Mouse (Mus musculus) fibroblast of lung, adult 2 months (primary cell): ENCODE results near the gene C1qtnf2.

Experiments
- DNase-seq: peaks from one replicate; pipeline ENCODE4 v3.0.0-alpha.2; 2011; ENCODE audit warnings: low read depth

Gene C1qtnf2

DNA sequence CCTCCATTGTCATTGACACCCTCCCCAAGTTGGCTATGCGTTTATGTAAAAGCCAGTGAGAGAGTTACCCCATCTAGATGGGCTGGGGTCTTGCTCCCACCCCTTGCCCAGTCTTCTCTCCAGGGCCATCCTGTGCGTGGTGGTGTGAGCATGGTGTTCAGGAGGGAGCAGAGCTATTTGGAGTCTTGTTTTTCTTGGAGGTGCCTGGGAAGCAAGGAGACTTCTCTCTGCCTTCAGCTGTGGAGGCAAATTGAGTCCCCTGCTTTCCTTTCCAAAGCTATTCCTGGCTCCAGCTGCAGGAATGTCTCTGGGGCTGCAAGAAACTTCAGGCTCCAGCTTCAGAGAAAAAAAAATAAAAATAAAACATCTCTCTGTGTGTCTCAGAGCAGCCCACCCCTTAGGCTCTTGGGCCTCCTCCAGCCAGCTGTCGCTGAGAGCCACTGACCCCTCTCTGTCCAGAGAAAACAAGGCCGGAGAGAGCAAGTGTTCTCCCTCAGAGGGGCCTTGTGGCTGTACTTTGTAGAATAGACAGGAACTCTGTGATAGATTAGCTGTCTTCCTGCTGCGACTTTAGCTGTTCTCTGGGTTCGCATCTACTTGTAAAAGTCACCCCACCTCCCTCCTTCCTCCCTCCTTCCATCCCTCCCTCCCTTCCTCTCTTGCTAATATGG is 9.2 kb downstream of the C1qtnf2 start:
- DNase-seq = no peak

DNA sequence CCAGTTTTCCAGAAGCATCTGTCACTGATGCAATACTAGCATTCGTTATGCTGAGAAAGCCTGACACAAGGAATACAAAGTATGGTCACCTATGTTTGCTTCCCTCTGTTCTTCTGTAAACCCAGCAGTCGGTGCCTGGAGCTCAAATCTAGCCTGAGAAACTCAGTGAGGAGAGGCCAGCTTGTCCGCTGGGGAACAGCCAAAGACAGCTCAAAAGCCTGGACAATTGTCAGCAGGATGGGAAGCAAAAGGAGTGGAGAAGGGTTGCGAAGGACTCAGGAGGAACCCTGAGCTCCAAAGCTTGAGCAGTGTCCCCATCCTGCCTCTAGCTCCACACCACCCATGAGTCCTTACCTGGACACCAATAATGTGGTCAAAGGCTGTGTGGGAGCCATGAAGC is 10.0 kb downstream of the C1qtnf2 start:
- DNase-seq = no peak

DNA sequence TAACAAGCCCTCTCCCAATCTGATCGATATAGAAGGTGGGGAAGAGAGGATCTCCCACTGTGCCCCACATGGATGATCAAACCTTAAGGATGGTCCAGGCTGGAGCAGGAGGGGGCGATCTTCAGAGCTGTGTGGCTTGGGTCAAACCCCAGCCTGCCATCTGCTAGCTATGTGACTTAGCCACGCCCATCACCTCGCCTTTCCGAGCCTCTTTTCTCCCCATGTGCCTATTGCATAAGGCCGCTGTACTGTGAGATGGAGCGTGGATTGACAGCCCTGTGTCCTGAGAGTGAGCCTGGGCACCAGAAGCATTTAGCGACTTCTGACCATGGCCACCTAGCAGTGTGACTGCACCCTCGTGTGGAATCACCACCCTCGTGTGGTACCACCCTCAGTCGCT is 10.6 kb downstream of the C1qtnf2 start:
- DNase-seq = no peak

DNA sequence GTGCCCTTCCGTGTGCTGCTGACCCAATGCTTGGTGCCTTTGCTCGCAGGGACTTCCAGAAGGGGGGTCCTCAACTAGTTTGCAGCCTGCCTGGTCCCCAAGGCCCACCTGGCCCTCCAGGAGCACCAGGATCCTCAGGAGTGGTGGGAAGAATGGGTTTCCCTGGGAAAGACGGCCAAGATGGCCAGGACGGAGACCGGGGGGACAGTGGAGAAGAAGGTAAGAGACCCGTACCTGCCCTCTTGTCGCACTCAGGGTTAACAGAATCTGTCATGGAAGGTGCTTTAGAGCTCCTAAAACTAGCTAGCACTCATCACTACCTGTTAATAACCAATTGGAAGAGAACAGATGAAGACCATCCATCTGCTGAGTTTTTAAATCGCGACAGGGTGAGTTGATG is 11.8 kb downstream of the C1qtnf2 start:
- DNase-seq = no peak

DNA sequence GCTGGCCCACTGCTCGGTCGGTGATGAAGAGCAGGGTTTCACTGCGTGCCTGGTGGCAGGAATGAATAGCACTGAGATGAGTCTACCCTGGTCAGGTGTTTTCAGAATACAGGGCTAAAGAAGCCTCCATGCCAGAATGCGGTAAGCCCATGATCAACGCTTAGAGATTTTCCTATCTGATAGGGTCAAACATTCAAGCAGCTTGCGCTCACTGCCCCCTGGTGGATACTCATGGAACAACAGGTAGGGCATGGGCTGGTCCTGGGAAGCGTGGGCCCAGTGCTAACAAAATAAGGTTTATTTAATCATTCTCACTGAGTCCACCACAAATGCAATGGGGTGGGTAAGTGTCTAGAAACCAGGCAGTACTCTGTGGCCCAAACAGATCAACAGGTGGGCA is 18.6 kb downstream of the C1qtnf2 start:
- DNase-seq = no peak

DNA sequence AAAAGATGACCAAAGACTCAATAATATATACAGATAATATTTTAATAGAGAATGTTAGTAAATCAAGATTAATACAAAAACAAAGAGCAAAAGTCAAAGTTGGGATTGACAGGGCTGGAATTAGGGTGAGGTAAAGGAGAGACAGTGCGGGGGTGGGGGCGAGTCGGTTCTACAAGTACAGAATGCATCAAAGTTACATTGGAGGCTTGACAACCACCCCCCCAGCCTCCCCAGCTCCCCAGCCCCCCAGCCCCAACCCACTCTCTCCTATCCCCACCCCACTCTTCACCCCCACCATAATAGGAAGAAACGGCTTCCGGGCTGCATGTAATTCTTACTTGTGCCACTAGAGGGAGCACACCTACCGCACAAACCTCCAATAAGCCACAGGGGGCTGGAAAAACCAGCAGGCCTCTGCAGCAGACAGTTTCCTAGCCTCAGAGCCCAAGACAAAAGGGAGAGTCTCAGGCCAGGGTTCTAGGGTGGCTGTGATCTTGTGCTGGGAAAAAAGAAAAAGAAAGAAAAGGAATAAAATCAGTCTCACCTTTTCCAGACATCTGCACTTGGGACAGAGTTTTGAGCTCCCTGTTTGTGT is 19.8 kb downstream of the C1qtnf2 start:
- DNase-seq = peak; percentile 28

DNA sequence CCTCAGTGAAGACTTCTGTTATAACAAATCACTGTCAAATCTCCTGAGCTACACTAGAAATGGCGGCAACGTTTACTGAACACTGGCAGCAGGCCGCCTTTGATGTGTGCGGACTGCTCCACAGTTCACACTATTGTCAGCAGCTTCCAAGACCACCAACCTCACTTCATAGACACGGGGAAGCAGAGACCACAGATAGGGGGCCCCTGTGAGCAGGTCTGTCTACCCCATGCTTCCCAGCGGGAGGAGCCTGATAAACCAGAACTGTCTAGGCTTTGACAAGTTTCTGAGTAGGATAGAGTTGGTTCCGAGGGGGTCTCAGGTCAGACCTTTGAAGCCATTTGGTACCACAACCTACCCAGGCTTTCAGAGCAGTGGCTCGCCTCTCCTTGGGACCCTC is 21.0 kb downstream of the C1qtnf2 start:
- DNase-seq = no peak

DNA sequence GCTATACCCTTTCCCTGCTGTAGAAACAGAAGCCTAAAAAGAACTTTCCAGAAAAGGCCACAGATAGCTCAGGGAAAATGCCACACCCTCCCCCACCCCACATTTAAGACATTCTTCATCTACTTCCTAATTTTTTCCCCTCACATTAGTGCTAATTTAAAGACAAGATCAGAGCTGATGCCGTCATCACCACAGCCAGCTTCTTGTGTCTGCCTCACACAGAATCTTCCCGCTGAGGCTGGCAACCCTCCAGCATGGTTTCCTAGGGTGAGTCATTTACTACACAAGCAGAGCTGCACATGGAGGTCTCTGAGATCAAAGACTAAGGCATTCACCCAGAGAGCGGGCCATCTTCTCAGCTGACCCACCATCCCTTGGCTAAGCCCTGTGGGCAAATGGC is 21.5 kb downstream of the C1qtnf2 start:
- peak; percentile 40 for DNase-seq

DNA sequence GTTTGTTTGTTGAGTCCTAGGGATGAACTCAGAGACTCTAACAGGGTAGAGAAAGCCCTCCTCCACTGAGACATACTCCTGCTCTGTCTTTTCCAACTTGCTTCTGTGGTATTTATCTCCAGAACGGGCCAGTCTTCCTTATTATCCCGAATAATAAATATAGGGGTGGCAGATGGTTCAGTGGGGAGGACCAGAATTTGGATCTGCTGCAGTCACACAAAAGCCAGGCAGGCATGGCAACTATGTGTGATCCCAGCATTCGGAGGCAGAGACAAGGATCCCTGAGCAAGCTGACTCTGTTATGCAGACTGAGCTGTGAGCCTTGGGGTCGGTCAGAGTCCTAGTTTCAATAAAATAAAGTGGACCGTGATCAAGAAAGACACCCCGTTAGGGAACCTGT is 27.2 kb downstream of the C1qtnf2 start:
- DNase-seq = no peak

DNA sequence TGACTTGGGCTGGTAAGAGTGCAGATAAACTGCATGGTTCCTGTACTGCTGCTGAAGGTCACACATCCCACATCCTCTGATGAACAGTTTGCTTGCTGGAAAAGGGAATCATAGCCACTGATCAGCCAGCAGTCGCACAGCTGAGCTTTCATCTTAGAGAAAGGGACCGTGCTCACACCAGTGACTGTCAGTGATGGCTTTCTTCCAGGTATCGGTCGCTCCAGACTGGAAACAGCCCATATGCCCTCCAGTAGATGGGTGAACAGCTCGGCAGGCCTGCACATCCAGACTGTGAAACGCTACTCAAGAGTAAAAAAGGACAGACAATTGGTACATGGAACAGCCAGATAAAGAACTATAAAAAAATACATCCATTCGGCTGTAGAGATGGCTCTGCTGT is 31.1 kb downstream of the C1qtnf2 start:
- no peak for DNase-seq

DNA sequence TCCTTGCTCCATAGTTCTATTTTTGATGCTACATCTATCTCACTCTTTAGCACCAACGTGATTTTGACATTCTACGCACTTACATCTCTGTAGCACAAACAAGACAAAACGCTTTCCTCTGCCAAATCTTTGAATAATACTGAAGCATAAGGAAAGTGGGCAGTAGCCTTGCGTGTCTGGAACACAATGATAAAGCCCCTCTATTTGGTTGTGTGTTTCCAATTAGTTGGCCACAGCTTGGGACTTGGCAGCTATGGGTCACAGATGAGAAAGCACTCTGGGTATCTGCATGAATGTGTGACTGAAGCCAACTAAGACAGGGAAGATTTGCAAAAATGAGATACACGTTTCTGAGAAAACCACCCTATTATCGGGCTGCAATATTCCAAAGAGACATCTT is 33.9 kb downstream of the C1qtnf2 start:
- DNase-seq = no peak

DNA sequence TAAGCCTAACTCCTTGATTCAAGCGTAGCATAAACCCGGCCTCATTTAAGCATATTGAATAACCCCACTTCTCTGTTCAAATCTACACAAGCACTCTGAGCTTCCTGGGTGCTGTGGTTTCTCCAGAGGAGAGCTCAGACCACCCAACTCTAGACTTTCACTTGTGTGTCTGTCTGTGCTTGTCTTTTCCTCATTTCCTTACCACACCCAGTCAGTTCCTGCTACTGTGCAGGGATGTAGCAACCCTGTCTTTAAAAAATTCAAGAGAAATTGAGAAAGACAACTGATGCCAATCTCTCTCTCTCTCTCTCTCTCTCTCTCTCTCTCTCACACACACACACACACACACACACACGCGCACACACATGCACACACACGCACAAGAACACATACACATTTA is 35.8 kb downstream of the C1qtnf2 start:
- no peak for DNase-seq

DNA sequence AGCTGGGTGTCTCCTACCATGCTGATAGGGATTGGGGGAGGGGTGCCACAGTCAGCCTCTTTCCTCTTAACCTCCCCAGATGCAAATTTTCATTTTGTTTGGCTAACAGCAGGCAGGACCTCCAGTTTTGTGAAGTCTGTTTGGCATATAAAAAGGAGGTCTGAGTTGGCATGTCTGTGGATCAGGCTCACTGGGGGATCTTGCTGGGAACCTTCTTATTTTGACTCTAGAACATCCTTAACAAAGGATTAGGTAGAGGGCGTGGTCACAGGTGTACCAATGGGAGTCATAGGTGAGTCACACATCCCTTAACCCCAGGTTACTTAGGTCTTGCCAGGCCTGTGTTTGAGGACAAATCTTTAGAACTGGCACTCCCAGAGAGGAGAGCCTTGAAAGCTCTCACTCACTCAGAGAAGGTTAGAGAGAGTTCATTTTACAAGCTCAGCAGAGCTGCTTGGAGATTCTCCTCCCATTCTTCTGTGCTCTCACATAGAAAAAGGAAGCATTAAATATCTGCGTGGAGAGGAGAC is 38.6 kb downstream of the C1qtnf2 start:
- no peak for DNase-seq

DNA sequence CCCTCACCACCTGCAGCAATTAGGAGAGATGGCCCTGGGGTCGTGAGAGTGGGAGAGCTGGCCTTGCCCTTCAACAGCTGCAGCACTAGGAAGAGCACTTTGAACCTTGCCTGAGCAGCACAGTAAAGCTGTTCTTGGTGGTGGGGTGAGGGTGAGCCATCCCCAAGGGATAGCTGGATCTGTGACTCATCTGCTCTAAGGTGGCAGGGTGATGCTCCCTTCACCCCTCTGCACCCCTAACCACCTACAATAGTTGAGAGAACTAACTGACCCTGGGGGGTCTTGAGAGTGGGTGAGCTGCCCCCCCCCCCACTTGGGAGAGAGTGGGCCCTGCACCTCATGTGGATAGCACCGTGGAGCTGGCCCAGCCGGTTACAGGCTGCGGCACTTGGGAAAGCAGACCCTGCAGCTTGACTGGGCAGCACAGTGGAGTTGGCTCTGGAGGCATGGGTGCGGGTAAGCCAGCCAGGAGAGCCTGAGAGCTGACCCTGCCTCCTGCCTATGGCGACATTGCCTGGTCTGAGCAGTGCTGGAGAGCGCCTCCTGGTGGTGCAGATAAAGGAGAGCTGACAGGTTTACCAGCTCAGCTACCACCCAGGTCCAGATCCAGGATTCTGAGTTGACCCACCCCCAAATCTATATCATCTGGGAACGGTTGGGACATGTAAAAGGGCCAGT is 42.4 kb downstream of the C1qtnf2 start:
- no peak for DNase-seq

DNA sequence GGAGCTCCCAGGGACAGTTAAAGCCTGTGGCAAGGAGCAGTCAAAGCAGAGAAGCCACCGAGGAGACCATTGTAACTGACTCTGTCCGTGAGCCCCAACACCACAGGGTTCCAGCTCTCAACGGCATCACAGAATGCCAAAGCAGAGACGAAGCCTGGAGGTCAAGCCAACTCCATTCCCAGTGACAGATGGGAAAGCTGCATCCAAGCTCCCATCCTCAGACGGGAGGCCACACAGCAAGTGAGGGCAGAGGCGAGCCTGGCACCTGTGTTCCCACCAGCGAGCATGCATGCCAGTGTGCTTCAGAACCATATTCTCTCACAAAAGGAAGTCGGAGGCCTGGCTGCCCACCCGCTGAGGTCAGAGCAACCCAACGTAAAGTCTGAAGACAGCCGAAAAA is 43.6 kb downstream of the C1qtnf2 start:
- DNase-seq = no peak

DNA sequence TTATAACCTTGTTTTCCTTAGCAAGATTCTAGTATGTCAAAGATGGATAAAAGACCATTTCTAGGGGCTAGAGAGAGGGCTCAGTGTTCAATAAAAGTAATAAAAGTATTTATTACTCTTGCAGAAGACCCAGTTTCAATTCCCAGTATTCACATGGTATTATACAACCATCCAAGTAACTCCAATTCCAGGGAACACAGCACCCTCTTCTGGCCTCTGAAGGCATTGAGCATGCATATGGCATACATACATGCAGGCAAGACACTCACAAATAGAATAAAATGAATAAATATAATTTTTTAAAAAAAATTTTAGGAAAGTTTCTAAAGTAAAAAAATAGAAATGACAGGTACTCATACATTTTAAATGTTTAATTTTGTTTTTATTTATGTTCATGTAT is 44.0 kb downstream of the C1qtnf2 start:
- DNase-seq = no peak

DNA sequence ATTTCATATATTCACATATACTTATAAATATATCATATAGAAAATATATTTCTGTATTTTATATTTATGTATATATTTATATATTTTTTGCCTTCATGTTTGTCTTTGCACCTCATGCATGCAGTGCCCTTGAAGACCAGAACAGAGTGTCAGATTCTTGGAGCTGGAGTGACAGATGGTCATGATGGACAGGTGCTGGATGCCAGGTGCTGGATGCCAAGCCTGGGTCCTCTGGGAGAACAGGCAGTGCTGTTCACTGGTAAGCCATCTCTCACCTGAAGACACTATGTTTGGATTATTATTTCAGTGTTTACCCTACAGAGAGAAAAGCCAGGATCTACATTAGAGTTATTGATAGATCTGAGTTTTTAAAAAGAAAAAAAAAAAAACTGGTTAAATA is 44.7 kb downstream of the C1qtnf2 start:
- no peak for DNase-seq

DNA sequence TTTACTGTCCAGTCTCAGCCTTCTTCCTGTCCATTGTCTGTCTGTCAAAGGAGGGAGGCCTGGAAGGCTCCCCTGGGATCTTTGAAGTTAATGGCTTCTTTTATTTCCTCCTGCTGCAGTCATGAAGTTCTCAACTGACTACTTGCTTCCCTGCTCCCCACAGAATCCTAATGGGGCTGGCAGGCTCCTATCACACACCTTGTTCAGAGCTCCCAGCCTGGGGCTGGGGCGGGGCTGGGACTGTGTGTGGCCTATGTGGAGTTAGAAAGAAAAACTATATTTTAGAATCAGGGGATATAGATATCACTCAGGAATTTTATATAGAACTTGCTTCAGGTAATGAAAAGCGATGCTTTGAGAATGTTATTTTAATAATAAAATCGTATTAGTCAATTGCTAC is 46.4 kb downstream of the C1qtnf2 start:
- DNase-seq = no peak

DNA sequence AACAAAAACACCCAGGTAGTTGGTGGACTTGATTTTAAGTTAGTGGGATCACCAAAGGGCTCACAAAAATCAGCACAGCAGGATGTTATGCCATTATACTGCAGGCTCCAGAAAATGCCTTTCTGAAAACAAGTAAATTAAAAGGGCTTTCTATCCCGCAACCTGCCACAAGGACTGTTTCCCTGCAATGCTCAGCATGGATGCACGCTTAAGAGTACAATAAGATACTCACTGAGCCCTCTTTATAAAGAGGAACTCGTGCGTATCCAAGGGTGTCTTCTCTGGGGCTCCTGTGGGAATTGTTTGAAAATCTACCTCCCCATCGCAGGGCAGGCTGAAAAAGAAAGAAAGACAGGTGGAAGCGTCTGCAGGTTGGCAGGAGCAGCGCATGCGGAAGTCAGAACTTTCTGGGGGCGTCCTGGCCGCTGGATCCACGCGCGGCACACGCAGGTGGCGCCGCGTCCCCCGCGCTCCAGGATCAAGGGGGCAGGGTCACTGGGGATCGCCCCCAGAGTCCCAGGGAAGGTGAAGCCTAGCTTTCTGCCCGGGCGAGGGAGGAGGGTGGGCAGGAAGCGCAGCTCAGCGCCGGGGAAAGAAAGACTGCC is 54.1 kb downstream of the C1qtnf2 start:
- no peak for DNase-seq

DNA sequence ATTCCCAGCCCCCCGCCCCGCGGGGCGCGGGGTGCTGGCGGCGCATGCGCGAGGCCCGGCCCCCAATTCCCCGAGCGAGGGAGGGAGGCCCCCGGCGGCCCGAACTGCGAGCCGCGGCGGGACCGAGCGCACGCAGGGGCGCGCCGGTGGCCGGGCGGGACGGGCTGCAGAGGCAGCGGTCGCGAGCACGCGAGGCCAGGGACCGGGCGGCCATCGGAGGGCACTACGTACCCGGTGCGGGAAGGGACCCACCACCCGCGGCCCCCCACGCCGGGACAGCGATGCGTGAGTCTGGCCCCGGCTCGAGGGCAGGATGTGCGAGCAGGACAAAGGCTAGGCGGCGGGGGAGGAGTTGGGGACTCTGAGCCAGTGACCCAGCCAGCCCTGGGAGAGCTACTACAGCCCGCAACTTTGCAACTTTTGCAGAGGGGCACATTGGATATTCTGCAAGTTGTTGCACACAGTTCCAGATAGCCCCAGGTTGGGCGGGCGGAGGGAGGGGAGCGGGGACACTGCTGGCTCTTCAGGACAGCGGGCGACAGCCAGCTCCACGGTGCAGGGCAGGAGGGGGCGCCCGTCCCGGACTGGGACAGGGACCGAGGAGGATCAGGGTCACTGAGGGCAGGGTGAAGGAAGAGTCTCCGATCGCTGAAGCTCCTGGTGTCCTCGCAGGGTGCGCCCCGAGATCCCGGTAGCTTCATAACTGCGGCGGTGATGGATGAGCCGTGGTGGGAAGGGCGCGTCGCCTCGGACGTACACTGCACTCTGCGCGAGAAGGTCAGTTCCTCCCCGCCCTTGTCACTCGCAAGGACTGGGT is 54.8 kb downstream of the C1qtnf2 start, which contains the start of gene Ccnjl:
Gene Ccnjl (plus strand): TSS at position 102 of the 817 bp plus-strand sequence.
- DNase-seq = no peak

DNA sequence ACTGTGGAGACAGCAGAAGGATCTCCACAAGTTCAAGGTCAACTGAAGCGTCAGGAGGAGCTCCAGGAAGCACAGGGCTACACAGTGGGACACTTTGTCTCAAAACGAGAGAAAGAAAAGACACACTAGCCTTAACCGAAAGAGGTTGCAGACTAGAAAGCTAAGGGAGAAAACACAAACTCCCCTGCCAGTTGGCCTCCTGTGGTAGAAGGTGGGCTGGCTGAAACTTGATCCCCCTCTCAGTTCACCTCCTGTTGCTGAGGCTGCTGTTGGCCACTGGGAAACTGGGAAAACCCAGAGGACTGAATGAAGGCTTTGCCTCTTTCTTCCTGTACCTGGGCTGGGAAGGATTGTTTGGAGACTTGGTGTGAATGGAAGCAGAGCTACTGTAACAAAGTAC is 56.0 kb downstream of the C1qtnf2 start:
- no peak for DNase-seq

DNA sequence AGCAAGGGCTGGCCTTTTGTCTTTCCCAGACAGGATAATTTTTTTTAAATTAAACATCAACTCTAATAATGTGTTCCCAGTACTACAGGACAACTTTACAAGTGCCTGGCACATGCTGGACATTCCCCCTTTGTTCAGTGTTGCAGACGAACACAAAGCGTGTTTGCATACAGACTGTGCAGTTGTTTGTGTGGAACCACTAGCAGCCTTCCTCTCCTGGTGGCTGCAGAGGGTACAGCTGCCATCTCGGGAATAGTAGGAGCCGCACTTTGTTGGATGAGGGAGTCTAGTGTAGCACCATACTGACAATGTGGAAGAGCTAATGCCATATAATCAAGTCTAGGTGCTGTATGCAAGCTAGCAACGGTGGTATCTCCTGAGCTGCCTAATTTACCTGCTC is 57.5 kb downstream of the C1qtnf2 start:
- no peak for DNase-seq
